7 mouse cellular contexts compared by ENCODE assay signal in genomic region chr4:136159802-136160397, GRCm38 (mm10). TPM values are rescaled to one million over a fixed set of nuclear protein-coding genes. Genes with fewer than 3 reads are reported as not detected.
A peak's percentile ranks its signal among the peaks of the same experiment; 100 is the strongest.
DNase-seq lines count a peak whose midpoint lies in the region; ATAC-seq and TF ChIP-seq lines count a peak whose summit lies in the region.

No protein-coding gene starts in this region.

- no peak overlapping the region for H3K4me3 ChIP-seq in left cerebral cortex, adult 2 months

- TF ChIP-seq CTCF in left cerebral cortex, adult 2 months (IDR thresholded peaks at IDR 0.05): peak; percentile 95

- H3K27ac ChIP-seq in left cerebral cortex, adult 2 months: peak overlapping the region; percentile 78

- ATAC-seq in megakaryocyte, adult 5-6 weeks (ENCODE audit: poor library complexity, severe bottlenecking): peak; percentile 89

- DNase-seq in adipocyte (ENCODE audit: low spot score): peak; percentile 87
- DNase-seq in cerebellum, postnatal 25 days: peak; percentile 83 to 86
- DNase-seq in gastrocnemius, adult 18-20 months (ENCODE audit: low spot score): peak; percentile 79
- DNase-seq in induced T-regulatory cell, adult 2 months (ENCODE audit: low read depth): peak; percentile 93
- peak; percentile 77 for DNase-seq in left cerebral cortex, adult 2 months (ENCODE audit: extremely low spot score in 1 of 2, low spot score in 2 of 2)
- DNase-seq in right cerebral cortex, postnatal 14 days: peak; percentile 67

- intact Hi-C loops in left cerebral cortex, adult 2 months (cut with DNase I): loop anchor here (1.0 kb wide), 1 partner anchor 90 kb away; no protein-coding TSS in a partner anchor

RNA-seq across cellular contexts. Expression of gene E2f2, which starts 12.3 kb away (rescaled TPM):
- total RNA-seq in gastrocnemius, adult 18-20 months (2021): under 1 TPM; 0.73 to 0.76 TPM
- 1 to 10 TPM in 1 of 2 experiments, under 1 TPM in 1; 0.36 to 1.3 TPM for total RNA-seq in left cerebral cortex, adult 2 months (2021)
- total RNA-seq in megakaryocyte, adult 5-6 weeks (2015): 78.1 and 107 TPM in 2 replicates
- 59.4 and 63.6 TPM in 2 replicates for total RNA-seq in megakaryocyte, adult 5-6 weeks (2017)

RNA-seq across cellular contexts. Expression of gene Id3, which starts 16.6 kb away (rescaled TPM):
- 10 to 100 TPM; 13.7 to 24.1 TPM for total RNA-seq in gastrocnemius, adult 18-20 months (2021)
- total RNA-seq in left cerebral cortex, adult 2 months (2021): 10 to 100 TPM; 26.8 to 36.1 TPM
- 1.9 and 2.0 TPM in 2 replicates for total RNA-seq in megakaryocyte, adult 5-6 weeks (2015)
- 0.77 and 1.8 TPM in 2 replicates for total RNA-seq in megakaryocyte, adult 5-6 weeks (2017)

RNA-seq across cellular contexts. Expression of gene Asap3, which starts 46.3 kb away (rescaled TPM):
- 1 to 10 TPM; 1.4 to 1.5 TPM for total RNA-seq in gastrocnemius, adult 18-20 months (2021)
- total RNA-seq in left cerebral cortex, adult 2 months (2021): 1 to 10 TPM; 2.2 to 2.4 TPM
- total RNA-seq in megakaryocyte, adult 5-6 weeks (2015): not detected in 2 replicates
- 0.04 TPM in 1 of 2 replicates, not detected in the other for total RNA-seq in megakaryocyte, adult 5-6 weeks (2017)

Comparison
In these comparisons a context has a peak if more than half of its experiments do, and no peak if none do; other contexts are left out.
1. RNA of gene E2f2, which starts 12.3 kb away (total RNA-seq): 59.4 to 107 TPM in megakaryocyte, adult 5-6 weeks; 0.36 to 1.3 TPM in left cerebral cortex, adult 2 months and 0.73 to 0.76 TPM in gastrocnemius, adult 18-20 months; every median in the first group is over 10 times any median in the second.
2. RNA of gene Id3, which starts 16.6 kb away (total RNA-seq): 26.8 to 36.1 TPM in left cerebral cortex, adult 2 months and 13.7 to 24.1 TPM in gastrocnemius, adult 18-20 months; 0.77 to 2.0 TPM in megakaryocyte, adult 5-6 weeks; every median in the first group is over 4 times any median in the second.
3. Peak in every context shown above with its lines, with median percentiles within 50 percentile points of each other: DNase-seq.